Mouse (Mus musculus) midbrain, embryonic 12.5 days (tissue): Measurements from ENCODE around the gene Zfp316. TPM values are rescaled to one million over a fixed set of nuclear protein-coding genes. Genes with fewer than 3 reads are reported as not detected.
A peak's percentile ranks its signal among the peaks of the same experiment; 100 is the strongest.

ENCODE experiments used
- ATAC-seq: fragments of 200-750 bp; cut with Nextera tagmentation; 2 replicates; pipeline ENCODE4 v1.8.0; 2017; ENCODE audit warnings: low read depth, moderate TSS enrichment, moderate library complexity; ENCODE audit not compliant: low FRiP score
- H3K27ac ChIP-seq: fragments of 300-500 bp; sonication (generic); replicated peaks from 2 replicates; pipeline ENCODE4 v1.5.1; 2016; ENCODE audit warnings: mild to moderate bottlenecking
- H3K27me3 ChIP-seq: fragments of 300-500 bp; sonication (generic); 2 replicates; pipeline ENCODE4 v1.6.1; 2016; ENCODE audit warnings: mild to moderate bottlenecking
- H3K36me3 ChIP-seq: fragments of 300-500 bp; sonication (generic); 2 replicates; pipeline ENCODE4 v1.6.1; 2016
- H3K4me1 ChIP-seq: fragments of 300-500 bp; sonication (generic); 2 replicates; pipeline ENCODE4 v1.6.1; 2016
- H3K4me2 ChIP-seq: fragments of 300-500 bp; sonication (generic); replicated peaks from 2 replicates; pipeline ENCODE4 v1.6.1; 2016; ENCODE audit warnings: mild to moderate bottlenecking, moderate library complexity
- H3K4me3 ChIP-seq: fragments of 300-500 bp; sonication (generic); 2 replicates; pipeline ENCODE4 v1.5.1; 2016; ENCODE audit warnings: mild to moderate bottlenecking
- H3K9ac ChIP-seq: fragments of 300-500 bp; sonication (generic); replicated peaks from 2 replicates; pipeline ENCODE4 v1.6.1; 2016; ENCODE audit warnings: mild to moderate bottlenecking, moderate library complexity
- H3K9me3 ChIP-seq: fragments of 300-500 bp; sonication (generic); 2 replicates; pipeline ENCODE4 v1.6.1; 2016; ENCODE audit warnings: mild to moderate bottlenecking
- WGBS: fragments of 180-500 bp; shearing (Covaris S2); methylation state at CpG from one replicate; pipeline ENCODE4 v1.1.7; 2016; 5-methylcytosine and 5-hydroxymethylcytosine counted together
- polyA plus RNA-seq: library from polyadenylated mRNA; unstranded; fragments of >200 nt; fragmentation: Nextera tagmentation; extraction: Ambion mirVana; gene quantifications from 2 replicates; pipeline ENCODE4 v1.2.1, GENCODE M21; 2016

Gene Zfp316
- polyA plus RNA-seq, 1 experiment from 2014 or later = 17.9 TPM

DNA sequence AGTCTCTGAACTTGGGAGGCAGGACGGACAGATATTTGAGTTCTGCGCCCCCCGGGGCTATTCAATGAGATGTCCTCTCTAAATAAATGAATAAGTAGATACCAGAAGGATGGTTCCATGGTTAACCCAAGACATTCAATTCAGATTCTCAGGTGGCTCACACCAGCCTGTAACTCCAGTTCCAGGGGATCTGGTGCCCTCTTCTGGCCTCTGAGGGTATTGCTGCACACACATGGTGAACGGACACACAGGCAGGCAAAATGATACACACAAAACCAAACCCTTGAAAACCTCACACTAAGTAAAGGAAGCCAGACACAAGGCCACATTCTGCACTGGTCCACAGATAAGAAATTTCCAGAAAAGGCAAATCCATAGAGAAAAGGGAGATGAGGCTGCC lies 29.9 kb upstream of the Zfp316 start:
- no peak for ATAC-seq
- H3K27me3 ChIP-seq = peaks cover 5% of the 10 kb centered on the region
- no peak overlapping the region for H3K4me2 ChIP-seq
- H3K4me1 ChIP-seq = no peaks in the 10 kb centered on the region
- H3K9ac ChIP-seq = no peak overlapping the region
- no peak overlapping the region for H3K4me3 ChIP-seq
- no peak overlapping the region for H3K27ac ChIP-seq
- 89% methylated on average over 4 of the region's 4 CpGs for WGBS
- peaks cover 65% of the 10 kb centered on the region for H3K36me3 ChIP-seq
- no peaks in the 10 kb centered on the region for H3K9me3 ChIP-seq

DNA sequence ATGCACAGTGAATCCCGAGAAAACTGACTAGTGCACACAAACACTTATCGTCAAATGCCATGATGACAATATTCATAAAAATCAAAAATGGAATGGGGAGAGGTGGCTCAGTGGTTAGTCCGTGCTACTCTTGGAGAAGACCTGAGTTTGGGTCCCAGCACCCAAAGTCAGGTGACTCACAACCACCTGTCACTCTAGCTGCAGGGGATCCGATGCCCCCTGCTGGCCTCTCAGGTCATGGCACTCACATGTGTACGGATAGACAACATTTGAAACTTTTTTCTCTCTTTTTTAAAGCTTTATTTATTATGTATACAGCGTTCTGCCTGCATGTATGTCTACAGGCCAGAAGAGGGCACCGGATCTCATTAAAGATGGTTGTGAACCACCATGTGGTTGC lies 28.6 kb upstream of the Zfp316 start:
- Histone ChIP-seq H3K4me3 (no peak overlapping the region), H3K27me3 (peaks cover 18% of the 10 kb centered on the region), H3K36me3 (peaks cover 54% of the 10 kb centered on the region), H3K27ac (no peak overlapping the region), H3K9me3 (no peaks in the 10 kb centered on the region), H3K9ac (no peak overlapping the region), H3K4me1 (peaks cover 5% of the 10 kb centered on the region), H3K4me2 (no peak overlapping the region)
- no peak for ATAC-seq
- WGBS = 94% methylated on average over 7 of the region's 7 CpGs

- Histone ChIP-seq H3K27ac (no peak overlapping the region), H3K9ac (no peak overlapping the region), H3K4me1 (peaks cover 8% of the 10 kb centered on the region), H3K4me3 (no peak overlapping the region), H3K4me2 (no peak overlapping the region), H3K36me3 (peaks cover 50% of the 10 kb centered on the region), H3K9me3 (no peaks in the 10 kb centered on the region), H3K27me3 (peaks cover 22% of the 10 kb centered on the region)
- no peak for ATAC-seq
- WGBS = 96% methylated on average over 9 of the region's 9 CpGs
These were observed 28.2 kb upstream of the Zfp316 start for GRCm38 (mm10) chr5:143297986-143298385.

- Histone ChIP-seq H3K27me3 (peaks cover 49% of the 10 kb centered on the region), H3K4me3 (no peak overlapping the region), H3K9ac (no peak overlapping the region), H3K9me3 (no peaks in the 10 kb centered on the region), H3K4me2 (no peak overlapping the region), H3K4me1 (peaks cover 8% of the 10 kb centered on the region), H3K36me3 (peaks cover 24% of the 10 kb centered on the region), H3K27ac (no peak overlapping the region)
- 98% methylated on average over 2 of the region's 2 CpGs for WGBS
- ATAC-seq = no peak
These were observed 25.5 kb upstream of the Zfp316 start for GRCm38 (mm10) chr5:143295330-143295729.

DNA sequence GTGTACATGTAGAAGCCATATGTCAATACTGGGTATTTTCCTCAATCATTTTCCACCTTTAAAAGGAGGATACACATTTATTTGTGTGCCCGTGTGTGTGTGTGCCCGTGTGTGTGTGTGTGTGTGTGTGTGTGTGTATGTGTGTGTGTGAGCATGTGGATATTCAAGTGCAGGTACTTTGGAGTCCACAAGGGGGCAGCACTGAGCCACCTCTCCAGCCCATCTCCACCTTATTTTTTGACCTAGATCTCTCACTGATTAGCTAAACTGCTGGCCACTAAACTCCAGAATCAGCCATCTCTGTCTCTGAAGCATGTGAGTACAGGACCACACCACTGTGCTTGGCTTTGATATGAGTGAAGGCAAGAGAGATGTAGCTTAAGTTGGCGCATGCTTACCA lies 25.0 kb upstream of the Zfp316 start:
- no peak overlapping the region for H3K9ac ChIP-seq
- ATAC-seq = no peak
- H3K27ac ChIP-seq = no peak overlapping the region
- H3K4me1 ChIP-seq = peaks cover 8% of the 10 kb centered on the region
- 82% methylated on average over 3 of the region's 3 CpGs for WGBS
- no peak overlapping the region for H3K4me3 ChIP-seq
- peaks cover 53% of the 10 kb centered on the region for H3K27me3 ChIP-seq
- no peak overlapping the region for H3K4me2 ChIP-seq
- H3K9me3 ChIP-seq = no peaks in the 10 kb centered on the region
- H3K36me3 ChIP-seq = peaks cover 19% of the 10 kb centered on the region

- Histone ChIP-seq H3K4me1 (peaks cover 12% of the 10 kb centered on the region), H3K9me3 (no peaks in the 10 kb centered on the region), H3K36me3 (peaks cover 6% of the 10 kb centered on the region; the same call in 1 of the 2 replicates), H3K4me2 (peak within 1 kb of the TSS; percentile 55), H3K27me3 (peaks cover 67% of the 10 kb centered on the region), H3K27ac (no peak within 1 kb of the TSS), H3K9ac (no peak within 1 kb of the TSS), H3K4me3 (peak within 1 kb of the TSS; percentile 40)
- WGBS = 5% methylated on average over 35 of the region's 38 CpGs
- ATAC-seq = no peak
These were observed 23.6 kb upstream of the Zfp316 start, which contains the start of gene Zfp853 for GRCm38 (mm10) chr5:143293404-143293803. Gene Zfp853, minus strand, starts transcription at chr5:143293623.

DNA sequence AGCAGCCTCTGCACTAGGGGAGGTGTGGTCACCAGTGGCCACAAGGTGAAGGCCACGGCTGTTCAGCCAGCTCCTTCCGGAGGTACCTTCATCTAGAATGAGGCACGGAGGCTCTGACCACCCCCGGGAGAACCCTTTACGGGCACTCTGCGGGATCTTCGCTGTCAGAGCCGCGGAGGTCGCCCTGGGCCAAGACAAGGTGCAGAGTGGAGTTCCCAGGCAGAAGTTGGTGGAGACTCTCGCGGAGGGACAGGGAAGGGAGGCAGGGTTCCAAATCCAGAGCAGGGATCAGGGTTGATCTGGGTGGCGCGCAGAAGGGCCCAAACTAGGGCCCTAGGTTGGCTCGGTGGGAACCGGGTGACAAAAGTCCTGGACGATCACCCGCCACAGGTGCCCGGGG lies 23.1 kb upstream of the Zfp316 start:
- Histone ChIP-seq H3K27ac (no peak overlapping the region), H3K9me3 (no peaks in the 10 kb centered on the region), H3K27me3 (peaks cover 73% of the 10 kb centered on the region), H3K4me1 (peaks cover 17% of the 10 kb centered on the region), H3K36me3 (peaks cover 6% of the 10 kb centered on the region; the same call in 1 of the 2 replicates), H3K9ac (no peak overlapping the region), H3K4me3 (peak overlapping the region; percentile 40), H3K4me2 (peak overlapping the region; percentile 55)
- WGBS = 2% methylated on average over 18 of the region's 19 CpGs
- no peak for ATAC-seq

DNA sequence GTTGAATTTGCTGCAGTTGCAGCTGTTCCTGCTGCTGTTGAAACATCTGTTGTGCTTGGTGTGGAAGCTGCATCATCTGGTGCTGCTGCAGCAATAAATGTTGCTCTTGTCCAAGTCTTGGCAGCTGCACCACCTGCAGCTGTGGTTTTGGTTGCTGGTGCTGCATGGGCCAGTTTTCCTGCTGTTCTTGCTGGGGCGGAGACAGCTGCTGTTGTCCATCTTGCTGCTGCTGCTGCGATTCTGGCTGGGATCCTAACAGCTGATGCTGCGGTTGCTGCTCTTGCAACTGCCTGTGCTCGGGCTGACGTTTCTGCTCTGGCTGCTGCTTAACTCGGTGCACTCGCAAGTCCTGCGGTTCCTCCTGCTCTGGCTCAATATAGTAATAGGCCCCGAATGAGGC lies 19.5 kb upstream of the Zfp316 start:
- H3K4me1 ChIP-seq = peaks cover 21% of the 10 kb centered on the region
- no peak overlapping the region for H3K4me3 ChIP-seq
- no peak overlapping the region for H3K4me2 ChIP-seq
- H3K9me3 ChIP-seq = no peaks in the 10 kb centered on the region
- 67% methylated on average over 9 of the region's 9 CpGs for WGBS
- no peak overlapping the region for H3K9ac ChIP-seq
- no peaks in the 10 kb centered on the region for H3K36me3 ChIP-seq
- H3K27ac ChIP-seq = no peak overlapping the region
- H3K27me3 ChIP-seq = peaks cover 99% of the 10 kb centered on the region
- ATAC-seq = no peak

DNA sequence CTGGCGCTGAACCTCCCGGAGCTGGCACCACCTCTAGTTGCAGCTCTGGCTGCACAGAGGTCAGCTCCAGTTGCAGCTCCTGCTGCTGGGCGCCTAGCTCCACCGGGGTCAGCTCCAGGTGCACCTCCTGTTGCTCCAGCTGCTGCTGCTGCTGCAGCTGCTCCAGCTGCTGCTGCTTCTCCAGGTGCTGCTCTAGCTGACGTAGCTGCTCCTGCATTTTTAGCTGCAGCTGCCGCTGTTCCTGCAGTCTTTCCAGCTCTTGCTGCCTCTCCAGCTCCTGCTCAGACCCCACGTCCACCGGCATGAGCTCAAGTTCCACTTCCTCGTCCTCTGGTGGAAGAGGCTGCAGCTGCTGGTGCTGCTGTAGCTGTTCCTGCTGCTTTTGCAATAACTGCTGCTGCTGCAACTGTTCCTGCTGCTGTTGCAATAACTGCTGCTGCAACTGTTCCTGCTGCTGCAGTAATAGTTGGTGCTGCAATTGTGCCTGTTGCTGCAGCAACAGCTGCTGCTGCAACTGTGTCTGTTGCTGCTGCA lies 18.6 kb upstream of the Zfp316 start:
- WGBS = 9% methylated on average over 9 of the region's 9 CpGs
- ATAC-seq = no peak
- Histone ChIP-seq H3K4me2 (peak overlapping the region; percentile 54), H3K9me3 (no peaks in the 10 kb centered on the region), H3K4me1 (peaks cover 17% of the 10 kb centered on the region), H3K4me3 (peak overlapping the region; percentile 32), H3K27ac (no peak overlapping the region), H3K9ac (no peak overlapping the region), H3K27me3 (peaks cover 91% of the 10 kb centered on the region), H3K36me3 (no peaks in the 10 kb centered on the region)

DNA sequence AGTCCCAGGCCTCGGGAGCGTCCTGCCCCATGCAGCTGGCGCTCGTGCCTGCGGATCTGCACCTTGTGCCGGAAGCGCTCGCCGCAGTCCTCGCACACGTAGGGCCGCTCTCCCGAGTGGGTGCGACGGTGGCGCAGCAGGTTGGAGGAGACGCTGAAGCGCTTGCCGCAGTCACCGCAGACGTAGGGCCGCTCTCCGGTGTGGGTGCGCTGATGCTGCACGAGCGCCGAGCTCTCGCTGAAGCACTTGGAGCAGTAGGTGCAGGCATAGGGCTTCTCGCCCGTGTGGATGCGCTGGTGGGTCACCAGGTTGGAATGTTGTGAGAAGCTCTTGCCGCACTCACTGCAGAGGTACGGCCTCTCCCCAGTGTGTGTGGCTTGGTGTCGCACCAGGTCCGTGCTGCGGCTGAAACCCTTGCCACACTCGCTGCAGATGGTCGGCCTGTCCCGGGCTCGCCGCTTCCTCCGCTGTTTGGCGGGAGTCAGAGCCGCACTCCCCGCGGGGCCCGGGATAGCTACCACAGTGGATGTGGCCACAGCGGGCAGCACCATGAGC lies 18.0 kb upstream of the Zfp316 start:
- Histone ChIP-seq H3K9ac (peak overlapping the region; percentile 43), H3K9me3 (no peaks in the 10 kb centered on the region), H3K4me1 (peaks cover 13% of the 10 kb centered on the region), H3K27ac (no peak overlapping the region), H3K36me3 (no peaks in the 10 kb centered on the region), H3K4me3 (peak overlapping the region; percentile 32), H3K4me2 (peak overlapping the region; percentile 54), H3K27me3 (peaks cover 85% of the 10 kb centered on the region)
- no peak for ATAC-seq
- WGBS = 3% methylated on average over 48 of the region's 48 CpGs

- peaks cover 13% of the 10 kb centered on the region for H3K4me1 ChIP-seq
- no peaks in the 10 kb centered on the region for H3K9me3 ChIP-seq
- no peak overlapping the region for H3K9ac ChIP-seq
- 38% methylated on average over 6 of the region's 6 CpGs for WGBS
- no peak for ATAC-seq
- H3K4me2 ChIP-seq = no peak overlapping the region
- H3K27ac ChIP-seq = no peak overlapping the region
- no peak overlapping the region for H3K4me3 ChIP-seq
- H3K36me3 ChIP-seq = no peaks in the 10 kb centered on the region
- peaks cover 55% of the 10 kb centered on the region for H3K27me3 ChIP-seq
These were observed 14.9 kb upstream of the Zfp316 start for GRCm38 (mm10) chr5:143284762-143285161.

DNA sequence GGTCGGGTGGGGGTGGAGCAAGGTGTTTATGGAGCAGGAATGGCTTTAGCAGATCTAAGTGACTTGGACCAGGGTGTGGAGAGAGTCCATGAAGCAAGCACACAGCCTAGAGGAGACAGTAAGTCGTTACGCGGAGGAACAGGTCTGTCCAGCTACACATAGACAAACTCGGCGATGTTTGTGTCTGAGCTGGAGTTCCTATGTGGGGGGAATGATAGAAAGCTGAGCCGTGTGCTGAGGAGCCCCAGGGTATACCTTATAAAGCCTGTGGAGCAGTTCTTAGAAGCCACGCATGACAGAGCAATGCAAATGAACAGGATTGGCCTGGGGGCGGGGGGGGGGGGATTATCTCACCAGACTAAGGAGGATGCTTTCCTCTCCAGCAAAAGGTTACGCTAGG lies 9.4 kb upstream of the Zfp316 start:
- no peak overlapping the region for H3K27ac ChIP-seq
- no peaks in the 10 kb centered on the region for H3K36me3 ChIP-seq
- peaks cover 6% of the 10 kb centered on the region for H3K27me3 ChIP-seq
- no peak overlapping the region for H3K9ac ChIP-seq
- H3K9me3 ChIP-seq = no peaks in the 10 kb centered on the region
- 25% methylated on average over 10 of the region's 10 CpGs for whole genome bisulfite sequencing
- no peaks in the 10 kb centered on the region for H3K4me1 ChIP-seq
- H3K4me3 ChIP-seq = no peak overlapping the region
- no peak for ATAC-seq
- H3K4me2 ChIP-seq = no peak overlapping the region

DNA sequence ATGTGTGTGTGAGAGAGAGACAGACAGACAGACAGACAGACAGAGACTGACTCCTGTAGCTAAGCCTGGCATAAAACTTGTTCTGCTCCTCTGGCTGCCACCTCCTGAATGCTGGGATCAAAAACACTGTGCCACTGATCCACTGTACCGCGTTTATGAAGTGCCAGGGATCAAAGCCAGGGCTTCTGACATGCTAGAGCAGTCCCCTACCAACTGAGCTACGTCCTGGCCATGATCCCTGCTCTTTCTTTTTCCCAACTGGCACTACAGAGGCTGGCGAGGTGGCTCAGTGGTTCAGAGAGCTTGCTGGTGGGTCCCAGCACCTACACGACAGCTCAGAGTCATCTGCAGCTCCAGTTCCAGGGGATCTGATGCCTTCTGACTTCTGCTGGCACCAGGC lies 5.9 kb upstream of the Zfp316 start:
- no peak for ATAC-seq
- Histone ChIP-seq H3K9ac (no peak overlapping the region), H3K4me2 (no peak overlapping the region), H3K36me3 (no peaks in the 10 kb centered on the region), H3K27ac (no peak overlapping the region), H3K9me3 (no peaks in the 10 kb centered on the region), H3K27me3 (peaks cover 6% of the 10 kb centered on the region; the same call in 1 of the 2 replicates), H3K4me3 (no peak overlapping the region), H3K4me1 (peaks cover 5% of the 10 kb centered on the region)
- 60% methylated on average over 5 of the region's 5 CpGs for WGBS
